8 mouse cellular contexts compared by ENCODE assay signal in genomic region chr16:55480304-55480703, GRCm38 (mm10).
DNase-seq lines count a peak whose midpoint lies in the region; ATAC-seq and TF ChIP-seq lines count a peak whose summit lies in the region.
"Had no signal": no experiment of that assay in that cellular context is flagged by ENCODE, and none has a peak within 500 bp of the region (broad histone marks: within the 10 kb centered on the region; RNA-seq: fewer than 3 reads in every experiment).

No protein-coding gene starts in this region.

- H3K4me1 ChIP-seq in liver, adult 2 months (ENCODE audit: control insufficient read depth, insufficient read depth, low read length) = no peaks in the 10 kb centered on the region
- H3K4me1 ChIP-seq: embryonic facial prominence, embryonic 12.5 days had no signal

- TF ChIP-seq POLR2A in liver, adult 2 months (IDR thresholded peaks at IDR 0.05; ENCODE audit: extremely low read depth, insufficient read depth, low read length) = no peak

- TF ChIP-seq CTCF in liver, adult 2 months (IDR thresholded peaks at IDR 0.05; ENCODE audit: low read depth, low read length) = peak; percentile 19; the same call in 1 of the 2 replicates

- no peak overlapping the region for H3K9ac ChIP-seq in liver, adult 2 months (ENCODE audit: low read depth, low read length)
- H3K9ac ChIP-seq: embryonic facial prominence, embryonic 12.5 days had no signal

- peak; percentile 17 for DNase-seq in liver, adult 2 months (ENCODE audit: extremely low read depth, low read depth, low spot score)
- DNase-seq in liver (no peak), MEL-GATA-1-ER (ENCODE audit: extremely low read depth, low read depth) (peak; percentile 38)
- DNase-seq in naive thymus-derived CD4-positive, alpha-beta T cell, adult 2 months (ENCODE audit: low read depth) = peak; percentile 52
- DNase-seq in spleen, adult 18-20 months = no peak
- no peak for DNase-seq in T-cell, adult 2 months (ENCODE audit: low spot score)

- no peaks in the 10 kb centered on the region for H3K79me2 ChIP-seq in liver, adult 2 months (ENCODE audit: control insufficient read depth, insufficient read depth, low read length)

- no peaks in the 10 kb centered on the region for H3K36me3 ChIP-seq in liver, adult 2 months (ENCODE audit: control insufficient read depth, insufficient read depth, low read length)
- H3K36me3 ChIP-seq: embryonic facial prominence, embryonic 12.5 days had no signal

- ATAC-seq in hematopoietic stem cell, adult 5-6 weeks (replicated peaks in 1 of 2; ENCODE audit: insufficient read depth in 1 of 2, low FRiP score in 2 of 2, low TSS enrichment in 1 of 2, low read depth in 1 of 2, poor library complexity in 2 of 2, severe bottlenecking in 2 of 2) = peak; percentile 60 to 64; a peak in 2 of 4 replicates

- no peak overlapping the region for H3K4me3 ChIP-seq in liver, adult 2 months (ENCODE audit: insufficient read depth, low read depth, low read length)
- H3K4me3 ChIP-seq: embryonic facial prominence, embryonic 12.5 days had no signal

- H3K27me3 ChIP-seq in liver, adult 2 months (ENCODE audit: control insufficient read depth, insufficient read depth, low read length) = no peaks in the 10 kb centered on the region
- H3K27me3 ChIP-seq: embryonic facial prominence, embryonic 12.5 days had no signal

- 56% methylated on average over 7 of the region's 7 CpGs for WGBS in liver, adult 2 months

- no peak overlapping the region for H3K27ac ChIP-seq in liver, adult 2 months (replicated peaks; ENCODE audit: insufficient read depth, low read depth, low read length)
- H3K27ac ChIP-seq: embryonic facial prominence, embryonic 12.5 days had no signal

Comparison
In these comparisons a context has a peak if more than half of its experiments do, and no peak if none do; other contexts are left out.
1. DNase-seq: peak in liver, adult 2 months (single experiment), MEL-GATA-1-ER (single experiment) and naive thymus-derived CD4-positive, alpha-beta T cell, adult 2 months (single experiment); none in liver (single experiment), spleen, adult 18-20 months (0 of 2) and T-cell, adult 2 months (single experiment).